Mouse (Mus musculus): ENCODE data around the gene Yeats4.

DNA sequence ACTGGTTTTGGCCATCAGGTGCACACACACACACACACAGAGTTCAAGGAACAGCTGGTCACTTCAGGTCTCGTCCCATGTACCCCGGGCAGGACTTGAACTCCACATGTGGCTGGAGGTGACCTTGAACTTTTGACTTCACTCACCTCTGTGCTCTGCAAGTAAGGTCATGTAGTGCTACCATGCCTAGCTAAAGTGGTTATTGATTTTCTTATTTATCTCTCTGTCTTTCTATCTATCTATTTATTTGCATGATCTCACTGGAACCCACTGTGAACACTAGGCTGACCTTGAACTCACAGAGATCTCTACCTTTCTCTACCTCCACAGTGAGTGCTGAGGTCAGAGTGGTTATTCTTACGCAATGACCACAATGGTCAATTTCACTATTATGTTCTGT, 18.2 kb downstream of the Yeats4 start:
- no peak for TF ChIP-seq POLR2A (IDR thresholded peaks at IDR 0.05; ENCODE audit: insufficient read depth, low read depth, low read length)
- no peak for TF ChIP-seq CTCF (IDR thresholded peaks at IDR 0.05)
- TF ChIP-seq EP300 (IDR thresholded peaks at IDR 0.05; ENCODE audit: insufficient read depth, low read depth, low read length), result no peak
